Mouse (Mus musculus) CH12.LX (cell line): ENCODE data around the gene Katnbl1.

Source experiments
- CTCF ChIP-seq, 2 experiments: IDR thresholded peaks in 1 of 2; conservative IDR thresholded peaks in 1 of 2; 2 replicates each; pipeline ENCODE4 v1.5.1; 2011 to 2012; ENCODE audit warnings: low read depth in 2 of 2, low read length in 2 of 2, improper control_type of control experiment in 1 of 2, inconsistent platforms in 1 of 2, mild to moderate bottlenecking in 1 of 2, moderate library complexity in 1 of 2
- EP300 ChIP-seq: IDR thresholded peaks from 2 replicates; pipeline ENCODE4 v1.6.1; 2011; ENCODE audit warnings: low read length, improper control_type of control experiment
- KAT2A ChIP-seq: IDR thresholded peaks from 2 replicates; pipeline ENCODE4 v1.6.1; 2012; ENCODE audit warnings: low read length, improper control_type of control experiment, inconsistent platforms; ENCODE audit not compliant: insufficient replicate concordance
- MAFK ChIP-seq: IDR thresholded peaks from 2 replicates; pipeline ENCODE4 v1.6.1; 2011; ENCODE audit warnings: low read length, improper control_type of control experiment; ENCODE audit not compliant: insufficient replicate concordance
- POLR2A ChIP-seq: IDR thresholded peaks from 2 replicates; pipeline ENCODE4 v1.6.1; 2011; ENCODE audit warnings: low read depth, mild to moderate bottlenecking, improper control_type of control experiment, low read length

GRCm38 (mm10) chr2:112425308-112425707 is 46.3 kb downstream of the Katnbl1 start:
- TF ChIP-seq EP300 (no peak), MAFK (no peak), CTCF (conservative IDR thresholded peaks at IDR 0.05 in 1 of 2, IDR thresholded peaks at IDR 0.05 in 1 of 2; ENCODE audit: low read depth in 2 of 2, low read length in 2 of 2) (no peak), KAT2A (no peak), POLR2A (no peak)
